Comparison of ENCODE assay signal across 8 mouse cellular contexts in the genomic region with DNA sequence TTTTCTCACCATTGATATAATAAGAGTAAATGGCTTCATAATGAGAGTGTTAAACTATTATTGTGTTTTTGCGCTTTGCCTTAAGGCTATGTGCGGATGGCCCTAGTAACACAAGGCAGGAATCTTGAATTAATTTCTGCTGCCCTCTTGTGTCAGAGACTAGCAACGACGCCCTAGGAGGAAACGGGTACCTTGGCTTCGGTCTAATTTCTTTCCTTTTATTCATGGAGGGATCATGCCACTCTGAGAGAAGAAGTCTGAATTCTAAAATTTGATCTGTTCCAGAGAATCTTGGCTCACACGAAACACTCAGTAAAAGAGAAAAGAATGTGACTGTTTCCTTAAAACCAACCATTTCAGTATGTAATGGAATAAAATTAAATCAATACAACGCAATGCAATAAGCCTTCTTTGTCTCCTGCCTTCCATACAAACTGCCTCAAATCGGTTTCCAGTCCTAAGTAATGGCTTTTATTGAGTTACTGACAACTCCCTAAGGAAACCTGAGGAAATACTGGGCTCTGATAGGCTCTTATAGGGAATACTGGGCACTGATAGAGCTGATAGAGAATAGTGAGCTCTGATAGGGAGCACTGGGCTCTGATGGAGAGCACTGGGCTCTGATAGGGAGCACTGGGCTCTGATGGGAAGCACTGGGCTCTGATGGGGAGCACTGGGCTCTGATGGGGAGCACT.
DNase-seq lines count a peak whose midpoint lies in the region; ATAC-seq and TF ChIP-seq lines count a peak whose summit lies in the region.

No protein-coding gene starts in this region.

- H3K9me3 ChIP-seq in heart, postnatal 0 days (replicated peaks; ENCODE audit: control insufficient read depth, low read length) = no peaks in the 10 kb centered on the region
- no peaks in the 10 kb centered on the region for H3K9me3 ChIP-seq in heart, embryonic 11.5 days (replicated peaks; ENCODE audit: control insufficient read depth, low read length)
- no peaks in the 10 kb centered on the region for H3K9me3 ChIP-seq in hindbrain, embryonic 13.5 days

- TF ChIP-seq POLR2A in bone marrow, adult 2 months (IDR thresholded peaks at IDR 0.05; ENCODE audit: borderline replicate concordance, control insufficient read depth, low read depth, low read length) = no peak
- no peak for TF ChIP-seq POLR2A in embryonic fibroblast, embryonic 13.5 days (IDR thresholded peaks at IDR 0.05; ENCODE audit: low read depth, low read length)

- H3K27ac ChIP-seq in heart, postnatal 0 days (ENCODE audit: low read depth) = no peak overlapping the region
- H3K27ac ChIP-seq in heart, embryonic 11.5 days (ENCODE audit: low read depth, low read length) = no peak overlapping the region
- H3K27ac ChIP-seq in bone marrow, adult 2 months (ENCODE audit: control insufficient read depth, insufficient read depth, low read depth, low read length, poor library complexity) = no peak overlapping the region
- H3K27ac ChIP-seq in embryonic fibroblast, embryonic 13.5 days (ENCODE audit: insufficient read depth, low read length) = no peak overlapping the region
- H3K27ac ChIP-seq in hindbrain, embryonic 13.5 days = peak overlapping the region; percentile 55

- no peak overlapping the region for H3K4me3 ChIP-seq in heart, postnatal 0 days (ENCODE audit: low read depth, low read length)
- H3K4me3 ChIP-seq in heart, embryonic 11.5 days (ENCODE audit: low read depth, low read length) = no peak overlapping the region
- H3K4me3 ChIP-seq in bone marrow, adult 2 months (replicated peaks; ENCODE audit: control insufficient read depth, low read depth, low read length) = no peak overlapping the region
- no peak overlapping the region for H3K4me3 ChIP-seq in embryonic fibroblast, embryonic 13.5 days (ENCODE audit: insufficient read depth, low read length)
- H3K4me3 ChIP-seq in hindbrain, embryonic 13.5 days = no peak overlapping the region

- H3K4me1 ChIP-seq in heart, postnatal 0 days (ENCODE audit: control insufficient read depth, insufficient read depth) = no peaks in the 10 kb centered on the region
- no peaks in the 10 kb centered on the region for H3K4me1 ChIP-seq in heart, embryonic 11.5 days (ENCODE audit: control insufficient read depth, insufficient read depth, low read length)
- H3K4me1 ChIP-seq in bone marrow, adult 2 months (ENCODE audit: control insufficient read depth, insufficient read depth, low read length) = no peaks in the 10 kb centered on the region
- H3K4me1 ChIP-seq in embryonic fibroblast, embryonic 13.5 days (ENCODE audit: control insufficient read depth, insufficient read depth, low read length) = no peaks in the 10 kb centered on the region
- H3K4me1 ChIP-seq in hindbrain, embryonic 13.5 days (replicated peaks) = no peaks in the 10 kb centered on the region

- no peaks in the 10 kb centered on the region for H3K27me3 ChIP-seq in heart, postnatal 0 days (ENCODE audit: control insufficient read depth, insufficient read depth, low read length)
- H3K27me3 ChIP-seq in heart, embryonic 11.5 days (ENCODE audit: control insufficient read depth, insufficient read depth, low read length) = no peaks in the 10 kb centered on the region
- H3K27me3 ChIP-seq in hindbrain, embryonic 13.5 days = 0 out of 2 replicates have a peak, but pooled peaks cover 6% of the 10 kb centered on the region

- 20% methylated on average over 9 of the region's 9 CpGs for WGBS in heart, postnatal 0 days
- 28% methylated on average over 9 of the region's 9 CpGs for WGBS in heart, embryonic 11.5 days (ENCODE audit: insufficient replicate concordance)
- 19% methylated on average over 9 of the region's 9 CpGs for WGBS in bone marrow, adult 2 months
- 19% methylated on average over 9 of the region's 9 CpGs for WGBS in hindbrain, embryonic 13.5 days

- no peak for ATAC-seq in heart, postnatal 0 days (ENCODE audit: insufficient read depth, low read depth)
- ATAC-seq in heart, embryonic 11.5 days (replicated peaks; ENCODE audit: insufficient number of reproducible peaks, low FRiP score, low TSS enrichment) = no peak
- ATAC-seq in hindbrain, embryonic 13.5 days (ENCODE audit: low FRiP score) = peak; percentile 92
- ATAC-seq in megakaryocyte-erythroid progenitor cell, adult 5-6 weeks (replicated peaks; ENCODE audit: low FRiP score, low TSS enrichment, poor library complexity, severe bottlenecking) = peak; percentile 89

- H3K36me3 ChIP-seq in heart, postnatal 0 days (replicated peaks; ENCODE audit: control insufficient read depth, insufficient read depth, low read length) = no peaks in the 10 kb centered on the region
- no peaks in the 10 kb centered on the region for H3K36me3 ChIP-seq in heart, embryonic 11.5 days (ENCODE audit: control insufficient read depth, insufficient read depth, low read length)
- no peaks in the 10 kb centered on the region for H3K36me3 ChIP-seq in hindbrain, embryonic 13.5 days

- no peak for TF ChIP-seq EP300 in heart, postnatal 0 days (IDR thresholded peaks at IDR 0.05; ENCODE audit: low read depth)

- DNase-seq in heart, postnatal 0 days (ENCODE audit: low spot score) = peak; percentile 32
- DNase-seq in layer of hippocampus, adult 9-11 months = peak; percentile 19
- DNase-seq in right cerebral cortex, postnatal 4 days = peak; percentile 47

- peak; percentile 68 for TF ChIP-seq CTCF in heart, postnatal 0 days (IDR thresholded peaks at IDR 0.05; ENCODE audit: low read depth)
- TF ChIP-seq CTCF in bone marrow, adult 2 months (IDR thresholded peaks at IDR 0.05; ENCODE audit: control insufficient read depth, insufficient read depth, low read length) = peak; percentile 29; the same call in 1 of the 2 replicates
- TF ChIP-seq CTCF in embryonic fibroblast, embryonic 13.5 days (IDR thresholded peaks at IDR 0.05; ENCODE audit: borderline replicate concordance, insufficient read depth, low read length) = peak; percentile 31; the same call in 1 of the 2 replicates

- no peak overlapping the region for H3K9ac ChIP-seq in heart, postnatal 0 days (replicated peaks; ENCODE audit: low read depth, low read length)
- H3K9ac ChIP-seq in heart, embryonic 11.5 days (ENCODE audit: low read depth, low read length) = no peak overlapping the region
- no peak overlapping the region for H3K9ac ChIP-seq in hindbrain, embryonic 13.5 days

- H3K4me2 ChIP-seq in heart, postnatal 0 days (ENCODE audit: low read depth, low read length) = no peak overlapping the region
- no peak overlapping the region for H3K4me2 ChIP-seq in heart, embryonic 11.5 days
- H3K4me2 ChIP-seq in hindbrain, embryonic 13.5 days = no peak overlapping the region

Comparison
In these comparisons a context has a peak if more than half of its experiments do, and no peak if none do; other contexts are left out.
1. ATAC-seq: peak in hindbrain, embryonic 13.5 days (single experiment) and megakaryocyte-erythroid progenitor cell, adult 5-6 weeks (single experiment); none in heart, postnatal 0 days (single experiment) and heart, embryonic 11.5 days (single experiment).
2. Peak in every context shown above with its lines, with median percentiles within 50 percentile points of each other: DNase-seq and CTCF ChIP-seq.